Mouse (Mus musculus) cerebellum, adult 2 months (tissue): ENCODE results near the gene Apoc2. TPM values are rescaled to one million over a fixed set of nuclear protein-coding genes. Genes with fewer than 3 reads are reported as not detected.

Experiments
- DNase-seq, 2 experiments: peaks; one replicate each; pipeline ENCODE4 v3.0.0; 2021
- H3K27ac ChIP-seq: fragments of 200-500 bp; 2 replicates; pipeline ENCODE4 v1.5.1; 2012; ENCODE audit warnings: low read length, control low read depth, inconsistent platforms; ENCODE audit not compliant: insufficient read depth
- H3K27me3 ChIP-seq: fragments of 200-500 bp; 2 replicates; pipeline ENCODE4 v1.6.1; 2012; ENCODE audit warnings: inconsistent platforms, mild to moderate bottlenecking, low read length, moderate library complexity; ENCODE audit not compliant: control insufficient read depth, insufficient read depth
- H3K4me1 ChIP-seq: fragments of 200-500 bp; 2 replicates; pipeline ENCODE4 v1.6.1; 2011; ENCODE audit warnings: low read length; ENCODE audit not compliant: control insufficient read depth, insufficient read depth
- H3K4me3 ChIP-seq: fragments of 200-500 bp; replicated peaks from 2 replicates; pipeline ENCODE3; 2011; ENCODE audit warnings: mild to moderate bottlenecking, low read depth, low read length, control low read depth; ENCODE audit not compliant: insufficient read depth
- CTCF ChIP-seq: fragments of 200-500 bp; IDR thresholded peaks from 2 replicates; pipeline ENCODE4 v1.5.1; 2011; ENCODE audit warnings: low read depth, mild to moderate bottlenecking, control low read depth, low read length, moderate library complexity, borderline replicate concordance; ENCODE audit not compliant: insufficient read depth
- POLR2A ChIP-seq: fragments of 200-500 bp; IDR thresholded peaks from 2 replicates; pipeline ENCODE4 v1.6.1; 2011; ENCODE audit warnings: low read length, control low read depth, borderline replicate concordance; ENCODE audit not compliant: insufficient read depth
- WGBS: fragments of 180-500 bp; shearing (Covaris S2); methylation state at CpG from one replicate; pipeline ENCODE4 v1.1.7; 2018; 5-methylcytosine and 5-hydroxymethylcytosine counted together
- polyA plus RNA-seq: library from polyadenylated mRNA; depleted of rRNA; stranded (reverse); fragments of >200 nt; gene quantifications from 2 replicates; pipeline ENCODE4 v1.2.3, GENCODE M21; 2012

Gene Apoc2
- polyA plus RNA-seq, 1 experiment: not detected

GRCm38 (mm10) chr7:19716055-19716682 lies 38.4 kb upstream of the Apoc2 start:
- Histone ChIP-seq H3K27ac (peak overlapping the region; percentile 52), H3K27me3 (no peaks in the 10 kb centered on the region), H3K4me1 (peaks cover 8% of the 10 kb centered on the region), H3K4me3 (peak overlapping the region; percentile 49)
- WGBS: 4% methylated on average over 18 of the region's 18 CpGs
- TF ChIP-seq POLR2A: peak; percentile 43; the same call in 1 of the 2 replicates
- no peak for TF ChIP-seq CTCF
- DNase-seq: no peak

GRCm38 (mm10) chr7:19715239-19716054 lies 37.7 kb upstream of the Apoc2 start, which contains the start of gene Tomm40:
Tomm40 (minus strand) TSS chr7:19715438.
- Histone ChIP-seq H3K27ac (peak within 1 kb of the TSS; percentile 52), H3K4me3 (peak within 1 kb of the TSS; percentile 81), H3K27me3 (no peaks in the 10 kb centered on the region), H3K4me1 (peaks cover 8% of the 10 kb centered on the region)
- WGBS: under 1% methylated on average over 57 of the region's 59 CpGs
- peak; percentile 99 to 100 for DNase-seq
- no peak for TF ChIP-seq CTCF
- TF ChIP-seq POLR2A: peak; percentile 51; the same call in 1 of the 2 replicates

- H3K4me3 ChIP-seq: peak overlapping the region; percentile 81
- no peaks in the 10 kb centered on the region for H3K27me3 ChIP-seq
- TF ChIP-seq CTCF (no peak), POLR2A (no peak)
- DNase-seq: no peak
- peaks cover 8% of the 10 kb centered on the region for H3K4me1 ChIP-seq
- WGBS: under 1% methylated on average over 39 of the region's 39 CpGs
- peak overlapping the region; percentile 27; the same call in 1 of the 2 replicates for H3K27ac ChIP-seq
These were observed 37.1 kb upstream of the Apoc2 start for GRCm38 (mm10) chr7:19714836-19715235.

- Histone ChIP-seq H3K27me3 (no peaks in the 10 kb centered on the region), H3K4me3 (no peak overlapping the region), H3K27ac (no peak overlapping the region), H3K4me1 (peaks cover 8% of the 10 kb centered on the region)
- TF ChIP-seq POLR2A (no peak), CTCF (no peak)
- WGBS: 86% methylated on average over 9 of the region's 9 CpGs
- DNase-seq: peak in 1 of 2 experiments; percentile 21
These were observed 35.9 kb upstream of the Apoc2 start for GRCm38 (mm10) chr7:19713598-19713997.

GRCm38 (mm10) chr7:19713196-19713595 lies 35.5 kb upstream of the Apoc2 start:
- 40% methylated on average over 4 of the region's 4 CpGs for WGBS
- H3K4me1 ChIP-seq: peaks cover 8% of the 10 kb centered on the region
- H3K27me3 ChIP-seq: no peaks in the 10 kb centered on the region
- TF ChIP-seq POLR2A: no peak
- TF ChIP-seq CTCF: peak; percentile 54
- H3K4me3 ChIP-seq: no peak overlapping the region
- DNase-seq: peak; percentile 44 to 48
- H3K27ac ChIP-seq: no peak overlapping the region

- no peak overlapping the region for H3K27ac ChIP-seq
- H3K4me1 ChIP-seq: peaks cover 8% of the 10 kb centered on the region
- H3K27me3 ChIP-seq: no peaks in the 10 kb centered on the region
- WGBS: 45% methylated on average over 4 of the region's 4 CpGs
- TF ChIP-seq POLR2A (no peak), CTCF (no peak; the same call in 1 of the 2 replicates)
- peak in 1 of 2 experiments; percentile 27 for DNase-seq
- no peak overlapping the region for H3K4me3 ChIP-seq
These were observed 34.7 kb upstream of the Apoc2 start for GRCm38 (mm10) chr7:19712414-19712813.

GRCm38 (mm10) chr7:19710650-19711049 lies 32.9 kb upstream of the Apoc2 start:
- WGBS: 87% methylated on average over 10 of the region's 10 CpGs
- Histone ChIP-seq H3K27ac (no peak overlapping the region), H3K4me1 (peaks cover 8% of the 10 kb centered on the region), H3K27me3 (no peaks in the 10 kb centered on the region), H3K4me3 (no peak overlapping the region)
- no peak for TF ChIP-seq CTCF
- TF ChIP-seq POLR2A: no peak
- peak; percentile 9 to 14 for DNase-seq

- WGBS: 97% methylated on average over 7 of the region's 7 CpGs
- no peaks in the 10 kb centered on the region for H3K4me1 ChIP-seq
- DNase-seq: no peak
- no peak overlapping the region for H3K27ac ChIP-seq
- H3K27me3 ChIP-seq: no peaks in the 10 kb centered on the region
- no peak overlapping the region for H3K4me3 ChIP-seq
- no peak for TF ChIP-seq POLR2A
- no peak for TF ChIP-seq CTCF
These were observed 27.5 kb upstream of the Apoc2 start for GRCm38 (mm10) chr7:19705271-19705670.

- Histone ChIP-seq H3K4me1 (no peaks in the 10 kb centered on the region), H3K27ac (no peak overlapping the region), H3K27me3 (no peaks in the 10 kb centered on the region), H3K4me3 (no peak overlapping the region)
- WGBS: 96% methylated on average over 4 of the region's 4 CpGs
- no peak for TF ChIP-seq CTCF
- no peak for TF ChIP-seq POLR2A
- no peak for DNase-seq
These were observed 26.7 kb upstream of the Apoc2 start for GRCm38 (mm10) chr7:19704475-19704874.
